Mouse (Mus musculus): Measurements from ENCODE around the gene Zfp30.

DNA sequence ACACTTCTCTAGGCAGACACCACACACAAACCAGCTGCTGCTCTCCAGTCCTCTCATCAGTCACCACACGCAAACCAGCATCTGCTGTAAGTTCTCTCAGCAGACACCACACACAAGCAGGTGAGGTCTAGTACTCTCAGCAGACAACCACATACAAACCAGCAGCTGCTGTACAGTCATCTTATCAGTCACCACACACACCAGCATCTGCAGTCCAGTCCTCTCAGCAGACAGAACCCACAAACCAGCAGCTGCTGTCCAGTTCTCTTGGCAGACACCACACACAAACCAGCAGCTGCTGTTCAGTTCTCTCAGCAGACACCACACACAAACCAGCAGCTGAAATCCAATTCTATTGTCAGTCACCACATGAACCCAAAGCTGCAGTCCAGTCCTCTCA is 53.0 kb downstream of the Zfp30 start:
- no peak for TF ChIP-seq CTCF (IDR thresholded peaks at IDR 0.05; ENCODE audit: control insufficient read depth, insufficient read depth, insufficient replicate concordance, low read depth, low read length)
- TF ChIP-seq POLR2A (IDR thresholded peaks at IDR 0.05; ENCODE audit: control insufficient read depth, low read depth, low read length) = no peak

Data from testis, adult 2 months (tissue).